Mouse (Mus musculus) neural tube, embryonic 14.5 days (tissue): Measurements from ENCODE around the gene Sipa1l3. TPM values are rescaled to one million over a fixed set of nuclear protein-coding genes. Genes with fewer than 3 reads are reported as not detected.

ENCODE experiments used
- ATAC-seq: fragments of 200-750 bp; cut with Nextera tagmentation; 2 replicates; pipeline ENCODE4 v1.8.0; 2017; ENCODE audit warnings: low read depth, mild to moderate bottlenecking, moderate TSS enrichment, moderate library complexity
- H3K27ac ChIP-seq: fragments of 300-500 bp; sonication (generic); 2 replicates; pipeline ENCODE4 v1.5.1; 2014; ENCODE audit warnings: low read depth, mild to moderate bottlenecking, control low read depth, low read length, moderate library complexity, mixed read lengths
- H3K27me3 ChIP-seq: fragments of 300-500 bp; sonication (generic); 2 replicates; pipeline ENCODE4 v1.6.1; 2014; ENCODE audit warnings: low read length; ENCODE audit not compliant: control insufficient read depth, insufficient read depth
- H3K36me3 ChIP-seq: fragments of 300-500 bp; sonication (generic); 2 replicates; pipeline ENCODE4 v1.6.1; 2014; ENCODE audit warnings: low read length, mixed read lengths; ENCODE audit not compliant: control insufficient read depth, insufficient read depth
- H3K4me1 ChIP-seq: fragments of 300-500 bp; sonication (generic); 2 replicates; pipeline ENCODE4 v1.6.1; 2014; ENCODE audit warnings: low read length; ENCODE audit not compliant: control insufficient read depth, insufficient read depth
- H3K4me2 ChIP-seq: fragments of 300-500 bp; sonication (generic); 2 replicates; pipeline ENCODE4 v1.6.1; 2014; ENCODE audit warnings: mild to moderate bottlenecking, low read depth, low read length, control low read depth
- H3K4me3 ChIP-seq: fragments of 300-500 bp; sonication (generic); 2 replicates; pipeline ENCODE4 v1.5.1; 2014; ENCODE audit warnings: low read depth, low read length, control low read depth, mixed read lengths
- H3K9ac ChIP-seq: fragments of 300-500 bp; sonication (generic); replicated peaks from 2 replicates; pipeline ENCODE4 v1.6.1; 2014; ENCODE audit warnings: low read depth, mild to moderate bottlenecking, control low read depth, low read length, mixed read lengths
- H3K9me3 ChIP-seq: fragments of 300-500 bp; sonication (generic); 2 replicates; pipeline ENCODE4 v1.6.1; 2016; ENCODE audit warnings: low read length; ENCODE audit not compliant: control insufficient read depth
- WGBS: fragments of 180-500 bp; shearing (Covaris S2); extraction: QIAGEN DNeasy Blood & Tissue Kit; methylation state at CpG from one replicate; pipeline ENCODE4 v1.1.7; 2014; 5-methylcytosine and 5-hydroxymethylcytosine counted together
- polyA plus RNA-seq: library from polyadenylated mRNA; unstranded; fragments of >200 nt; fragmentation: Nextera tagmentation; extraction: Ambion mirVana; gene quantifications from 2 replicates; pipeline ENCODE4 v1.2.1, GENCODE M21; 2014

Gene Sipa1l3
- polyA plus RNA-seq, 1 experiment from 2014 or later: 22.1 TPM

- Histone ChIP-seq H3K4me3 (no peak overlapping the region), H3K27ac (peak overlapping the region; percentile 89), H3K9me3 (no peaks in the 10 kb centered on the region), H3K4me2 (no peak overlapping the region; the same call in 1 of the 2 replicates), H3K4me1 (peaks cover 13% of the 10 kb centered on the region), H3K27me3 (no peaks in the 10 kb centered on the region), H3K9ac (peak overlapping the region; percentile 12; the same call in 1 of the 2 replicates), H3K36me3 (peaks cover 3% of the 10 kb centered on the region)
- peak; percentile 96 for ATAC-seq
- WGBS: 73% methylated on average over 13 of the region's 13 CpGs
Measured at GRCm38 (mm10) chr7:29367166-29368003, 151.1 kb downstream of the Sipa1l3 start.

GRCm38 (mm10) chr7:29364052-29364451, 154.4 kb downstream of the Sipa1l3 start:
- Histone ChIP-seq H3K27me3 (no peaks in the 10 kb centered on the region), H3K27ac (no peak overlapping the region), H3K4me3 (no peak overlapping the region), H3K36me3 (peaks cover 3% of the 10 kb centered on the region; the same call in 1 of the 2 replicates), H3K4me2 (no peak overlapping the region), H3K9ac (no peak overlapping the region), H3K4me1 (peaks cover 13% of the 10 kb centered on the region), H3K9me3 (no peaks in the 10 kb centered on the region)
- no peak for ATAC-seq
- WGBS: 22% methylated on average over 4 of the region's 4 CpGs

- no peak overlapping the region for H3K27ac ChIP-seq
- H3K9me3 ChIP-seq: no peaks in the 10 kb centered on the region
- WGBS: 89% methylated on average over 13 of the region's 13 CpGs
- H3K36me3 ChIP-seq: peaks cover 3% of the 10 kb centered on the region; the same call in 1 of the 2 replicates
- H3K27me3 ChIP-seq: no peaks in the 10 kb centered on the region
- no peak overlapping the region for H3K4me3 ChIP-seq
- no peak for ATAC-seq
- no peak overlapping the region for H3K9ac ChIP-seq
- no peaks in the 10 kb centered on the region for H3K4me1 ChIP-seq
- no peak overlapping the region for H3K4me2 ChIP-seq
Measured at GRCm38 (mm10) chr7:29361497-29361896, 156.9 kb downstream of the Sipa1l3 start.

- no peaks in the 10 kb centered on the region for H3K27me3 ChIP-seq
- H3K4me2 ChIP-seq: no peak overlapping the region
- 92% methylated on average over 8 of the region's 8 CpGs for WGBS
- H3K4me3 ChIP-seq: no peak overlapping the region
- ATAC-seq: no peak
- no peak overlapping the region for H3K27ac ChIP-seq
- H3K36me3 ChIP-seq: peaks cover 4% of the 10 kb centered on the region; the same call in 1 of the 2 replicates
- no peaks in the 10 kb centered on the region for H3K4me1 ChIP-seq
- no peak overlapping the region for H3K9ac ChIP-seq
- H3K9me3 ChIP-seq: no peaks in the 10 kb centered on the region
Measured at GRCm38 (mm10) chr7:29355406-29355805, 163.0 kb downstream of the Sipa1l3 start.

- Histone ChIP-seq H3K9ac (no peak overlapping the region), H3K36me3 (peaks cover 9% of the 10 kb centered on the region; the same call in 1 of the 2 replicates), H3K4me1 (no peaks in the 10 kb centered on the region), H3K4me3 (no peak overlapping the region), H3K27ac (no peak overlapping the region), H3K4me2 (no peak overlapping the region), H3K9me3 (no peaks in the 10 kb centered on the region), H3K27me3 (no peaks in the 10 kb centered on the region)
- WGBS: 84% methylated on average over 8 of the region's 8 CpGs
- no peak for ATAC-seq
Measured at GRCm38 (mm10) chr7:29354161-29354560, 164.3 kb downstream of the Sipa1l3 start.

GRCm38 (mm10) chr7:29352246-29352645, 166.2 kb downstream of the Sipa1l3 start:
- no peak for ATAC-seq
- H3K4me1 ChIP-seq: no peaks in the 10 kb centered on the region
- WGBS: 81% methylated on average over 8 of the region's 8 CpGs

GRCm38 (mm10) chr7:29350489-29350888, 168.0 kb downstream of the Sipa1l3 start:
- ATAC-seq: no peak
- no peaks in the 10 kb centered on the region for H3K9me3 ChIP-seq
- H3K9ac ChIP-seq: no peak overlapping the region
- H3K4me2 ChIP-seq: no peak overlapping the region
- H3K27ac ChIP-seq: no peak overlapping the region
- no peaks in the 10 kb centered on the region for H3K27me3 ChIP-seq
- peaks cover 9% of the 10 kb centered on the region; the same call in 1 of the 2 replicates for H3K36me3 ChIP-seq
- 91% methylated on average over 10 of the region's 10 CpGs for WGBS
- no peaks in the 10 kb centered on the region for H3K4me1 ChIP-seq
- no peak overlapping the region for H3K4me3 ChIP-seq

More at GRCm38 (mm10) chr7:29352246-29352645, 166.2 kb downstream of the Sipa1l3 start:
- Histone ChIP-seq H3K4me3 (no peak overlapping the region), H3K27ac (no peak overlapping the region), H3K9me3 (no peaks in the 10 kb centered on the region), H3K9ac (no peak overlapping the region), H3K27me3 (no peaks in the 10 kb centered on the region), H3K36me3 (peaks cover 9% of the 10 kb centered on the region; the same call in 1 of the 2 replicates), H3K4me2 (no peak overlapping the region)

GRCm38 (mm10) chr7:29346212-29346611, 172.2 kb downstream of the Sipa1l3 start:
- H3K27ac ChIP-seq: no peak overlapping the region
- 64% methylated on average over 3 of the region's 3 CpGs for WGBS

GRCm38 (mm10) chr7:29345534-29345933, 172.9 kb downstream of the Sipa1l3 start:
- Histone ChIP-seq H3K9ac (no peak overlapping the region), H3K36me3 (peaks cover 5% of the 10 kb centered on the region; the same call in 1 of the 2 replicates), H3K9me3 (no peaks in the 10 kb centered on the region), H3K27me3 (no peaks in the 10 kb centered on the region), H3K4me1 (peaks cover 9% of the 10 kb centered on the region), H3K27ac (peak overlapping the region; percentile 16; the same call in 1 of the 2 replicates), H3K4me3 (no peak overlapping the region), H3K4me2 (no peak overlapping the region)
- WGBS: 52% methylated on average over 4 of the region's 4 CpGs
- ATAC-seq: no peak

More at GRCm38 (mm10) chr7:29346212-29346611, 172.2 kb downstream of the Sipa1l3 start:
- no peaks in the 10 kb centered on the region for H3K27me3 ChIP-seq
- ATAC-seq: no peak
- H3K4me2 ChIP-seq: no peak overlapping the region
- peaks cover 5% of the 10 kb centered on the region; the same call in 1 of the 2 replicates for H3K36me3 ChIP-seq
- no peaks in the 10 kb centered on the region for H3K9me3 ChIP-seq
- H3K4me3 ChIP-seq: no peak overlapping the region
- H3K4me1 ChIP-seq: peaks cover 9% of the 10 kb centered on the region
- H3K9ac ChIP-seq: no peak overlapping the region
